Mouse (Mus musculus): ENCODE measurements around the gene Asb16. TPM values are rescaled to one million over a fixed set of nuclear protein-coding genes. Genes with fewer than 3 reads are reported as not detected.

Asb16 gene
- polyA plus RNA-seq, 1 experiment from 2014 or later: 0.05 TPM

- peak within 1 kb of the TSS; percentile 100 for H3K4me3 ChIP-seq
- peaks cover 13% of the 10 kb centered on the region for H3K36me3 ChIP-seq
- 0% methylated on average over 25 of the region's 25 CpGs for WGBS
- no peaks in the 10 kb centered on the region for H3K9me3 ChIP-seq (replicated peaks)
- H3K27me3 ChIP-seq (ENCODE audit: low read depth, poor library complexity, severe bottlenecking): 0 out of 2 replicates have a peak, but pooled peaks cover 5% of the 10 kb centered on the region
- peak; percentile 84 for DNase-seq (ENCODE audit: low spot score)
- peaks cover 38% of the 10 kb centered on the region for H3K4me1 ChIP-seq
- H3K27ac ChIP-seq (replicated peaks): peak within 1 kb of the TSS; percentile 100
Measured at GRCm38 (mm10) chr11:102319410-102319792, 50.9 kb downstream of the Asb16 start, which contains the start of gene Ubtf. Gene Ubtf (minus strand): TSS chr11:102319742.

DNA sequence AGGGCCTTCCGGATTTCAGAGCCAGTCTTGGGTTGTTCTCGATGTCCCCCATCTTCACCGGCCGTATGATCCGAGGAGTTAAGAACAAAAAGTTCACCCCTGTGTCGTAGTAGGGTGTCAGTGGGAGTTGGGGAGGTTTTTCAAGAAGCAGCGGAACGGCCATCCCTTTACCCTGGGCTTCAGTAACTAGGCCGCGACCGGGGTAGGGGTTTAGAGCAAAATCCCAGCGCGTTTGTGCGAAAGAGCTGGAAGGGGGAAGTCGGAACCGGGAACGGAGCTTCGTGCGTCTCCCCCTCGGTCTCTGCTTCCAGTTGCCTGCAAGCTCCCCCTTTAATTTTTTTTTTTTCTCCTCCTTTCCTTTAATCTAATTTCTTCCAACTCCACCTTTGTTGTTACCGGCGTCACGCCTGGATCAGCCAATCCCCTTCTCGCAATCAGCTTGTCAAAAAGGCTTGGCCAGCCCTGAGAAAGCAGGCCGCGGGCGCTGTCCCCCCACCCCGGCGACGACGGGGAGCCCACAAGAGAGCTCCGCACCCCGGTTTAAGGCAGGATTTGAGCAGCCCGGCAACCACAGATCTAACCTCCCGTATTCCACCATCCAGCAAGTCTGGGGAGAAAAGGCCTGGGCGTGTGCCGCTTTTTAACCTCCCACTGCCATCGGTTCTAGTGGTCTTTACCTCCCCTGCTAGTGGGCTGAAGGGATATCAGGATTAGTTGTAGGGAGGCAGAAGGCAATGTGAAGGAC lies 51.6 kb downstream of the Asb16 start:
- peaks cover 5% of the 10 kb centered on the region for H3K36me3 ChIP-seq
- peak; percentile 82 for DNase-seq (ENCODE audit: low spot score)
- H3K4me1 ChIP-seq: peaks cover 35% of the 10 kb centered on the region
- peak overlapping the region; percentile 100 for H3K27ac ChIP-seq (replicated peaks)
- H3K27me3 ChIP-seq (ENCODE audit: low read depth, poor library complexity, severe bottlenecking): 0 out of 2 replicates have a peak, but pooled peaks cover 5% of the 10 kb centered on the region
- H3K4me3 ChIP-seq: peak overlapping the region; percentile 100
- under 1% methylated on average over 38 of the region's 38 CpGs for WGBS
- no peaks in the 10 kb centered on the region for H3K9me3 ChIP-seq (replicated peaks)

- Histone ChIP-seq H3K9me3 (replicated peaks) (no peaks in the 10 kb centered on the region), H3K27me3 (ENCODE audit: low read depth, poor library complexity, severe bottlenecking) (0 out of 2 replicates have a peak, but pooled peaks cover 5% of the 10 kb centered on the region), H3K4me3 (peak overlapping the region; percentile 100), H3K27ac (replicated peaks) (peak overlapping the region; percentile 100), H3K4me1 (peaks cover 29% of the 10 kb centered on the region), H3K36me3 (peaks cover under 1% of the 10 kb centered on the region; the same call in 1 of the 2 replicates)
- WGBS: 29% methylated on average over 10 of the region's 10 CpGs
- no peak for DNase-seq (ENCODE audit: low spot score)
Measured at GRCm38 (mm10) chr11:102320686-102321005, 52.1 kb downstream of the Asb16 start.

DNA sequence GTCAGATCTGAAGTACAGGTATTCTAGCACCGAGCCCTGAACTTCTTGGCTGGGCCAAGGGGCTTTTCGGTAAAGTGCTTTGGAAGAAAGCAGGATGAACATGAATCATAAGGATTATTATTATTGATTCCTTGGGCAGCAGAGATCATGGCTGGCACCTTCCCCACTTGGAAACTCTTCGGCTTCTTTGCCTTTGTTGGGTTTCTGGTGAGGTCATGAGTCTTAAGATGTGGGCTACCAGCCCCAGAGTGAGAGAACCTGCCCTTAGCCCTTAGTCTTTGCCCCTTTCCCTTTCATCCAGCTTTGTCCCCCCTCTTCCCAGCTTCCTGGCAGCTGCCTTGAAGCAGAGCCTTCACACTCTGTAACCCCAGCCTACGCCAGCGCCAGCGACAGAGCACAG lies 53.4 kb downstream of the Asb16 start:
- 0 out of 2 replicates have a peak, but pooled peaks cover 5% of the 10 kb centered on the region for H3K27me3 ChIP-seq (ENCODE audit: low read depth, poor library complexity, severe bottlenecking)
- H3K4me3 ChIP-seq: no peak overlapping the region
- peaks cover 17% of the 10 kb centered on the region for H3K4me1 ChIP-seq
- H3K27ac ChIP-seq (replicated peaks): no peak overlapping the region
- H3K36me3 ChIP-seq: no peaks in the 10 kb centered on the region
- DNase-seq (ENCODE audit: low spot score): no peak
- 78% methylated on average over 6 of the region's 6 CpGs for WGBS
- H3K9me3 ChIP-seq (replicated peaks): no peaks in the 10 kb centered on the region

DNA sequence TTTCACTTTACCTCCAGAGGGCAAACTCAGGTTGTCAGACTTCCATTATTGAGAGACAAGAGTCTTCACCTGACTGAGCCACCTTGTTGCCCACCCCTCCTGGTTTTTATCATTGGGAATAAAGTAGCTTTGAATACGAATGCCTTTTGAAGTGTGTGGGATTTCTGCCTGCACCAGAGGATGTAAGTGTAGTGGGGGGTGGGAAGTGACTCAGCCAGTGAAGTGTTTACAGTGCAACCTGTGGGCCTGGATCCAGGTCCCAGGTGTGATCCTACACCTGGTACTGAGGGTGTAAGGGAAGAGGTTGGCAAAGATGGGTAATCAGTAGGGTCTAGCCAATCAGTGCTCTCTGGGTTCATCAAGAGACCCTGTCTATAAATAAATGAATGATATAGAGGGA lies 55.0 kb downstream of the Asb16 start:
- Histone ChIP-seq H3K4me3 (no peak overlapping the region), H3K27ac (replicated peaks) (no peak overlapping the region), H3K36me3 (no peaks in the 10 kb centered on the region), H3K4me1 (peaks cover 17% of the 10 kb centered on the region), H3K27me3 (ENCODE audit: low read depth, poor library complexity, severe bottlenecking) (0 out of 2 replicates have a peak, but pooled peaks cover 5% of the 10 kb centered on the region), H3K9me3 (replicated peaks) (no peaks in the 10 kb centered on the region)
- 84% methylated on average over 1 of the region's 1 CpGs for WGBS
- DNase-seq (ENCODE audit: low spot score): no peak

- no peak overlapping the region for H3K27ac ChIP-seq (replicated peaks)
- H3K27me3 ChIP-seq (ENCODE audit: low read depth, poor library complexity, severe bottlenecking): no peaks in the 10 kb centered on the region
- no peak overlapping the region for H3K4me3 ChIP-seq
- H3K9me3 ChIP-seq (replicated peaks): no peaks in the 10 kb centered on the region
- no peaks in the 10 kb centered on the region for H3K36me3 ChIP-seq
- WGBS: 74% methylated on average over 5 of the region's 5 CpGs
- H3K4me1 ChIP-seq: no peaks in the 10 kb centered on the region
- DNase-seq (ENCODE audit: low spot score): no peak
Measured at GRCm38 (mm10) chr11:102327250-102327649, 58.7 kb downstream of the Asb16 start.

GRCm38 (mm10) chr11:102327839-102328238 lies 59.3 kb downstream of the Asb16 start:
- H3K4me3 ChIP-seq: no peak overlapping the region
- no peaks in the 10 kb centered on the region for H3K4me1 ChIP-seq
- H3K36me3 ChIP-seq: no peaks in the 10 kb centered on the region
- no peaks in the 10 kb centered on the region for H3K27me3 ChIP-seq (ENCODE audit: low read depth, poor library complexity, severe bottlenecking)
- WGBS: 83% methylated on average over 7 of the region's 7 CpGs
- DNase-seq (ENCODE audit: low spot score): no peak
- H3K9me3 ChIP-seq (replicated peaks): no peaks in the 10 kb centered on the region
- no peak overlapping the region for H3K27ac ChIP-seq (replicated peaks)

Small RNA genes lying within 50 kb of the gene (microRNA-seq; reads per million reads assigned to microRNA genes)
- 1.5 reads per million for gene Mir8101

Other genes with a start within 250 kb of the Asb16 start
- gene Mpp3, start 240.3 kb upstream of the Asb16 start, polyA plus RNA-seq (2016; fragmentation: Nextera tagmentation; extraction: Ambion mirVana): 13.3 and 16.9 TPM in 2 replicates
- gene Cd300lg, start 227.2 kb upstream of the Asb16 start, polyA plus RNA-seq (2016; fragmentation: Nextera tagmentation; extraction: Ambion mirVana): 0.20 and 0.25 TPM in 2 replicates
- 15.5 and 18.7 TPM in 2 replicates for gene Mpp2, start 180.2 kb upstream of the Asb16 start, polyA plus RNA-seq (2016; fragmentation: Nextera tagmentation; extraction: Ambion mirVana)
- not detected in 2 replicates for gene Ppy, start 167.4 kb upstream of the Asb16 start, polyA plus RNA-seq (2016; fragmentation: Nextera tagmentation; extraction: Ambion mirVana)
- gene Pyy, start 160.9 kb upstream of the Asb16 start, polyA plus RNA-seq (2016; fragmentation: Nextera tagmentation; extraction: Ambion mirVana): not detected in 2 replicates
- gene Nags, start 123.2 kb upstream of the Asb16 start, polyA plus RNA-seq (2016; fragmentation: Nextera tagmentation; extraction: Ambion mirVana): 0.10 TPM in 1 of 2 replicates, not detected in the other
- gene Tmem101, start 112.3 kb upstream of the Asb16 start, polyA plus RNA-seq (2016; fragmentation: Nextera tagmentation; extraction: Ambion mirVana): 40.4 and 42.3 TPM in 2 replicates
- 141 and 144 TPM in 2 replicates for gene Lsm12, start 83.4 kb upstream of the Asb16 start, polyA plus RNA-seq (2016; fragmentation: Nextera tagmentation; extraction: Ambion mirVana)
- 39.1 and 41.5 TPM in 2 replicates for gene G6pc3, start 79.1 kb upstream of the Asb16 start, polyA plus RNA-seq (2016; fragmentation: Nextera tagmentation; extraction: Ambion mirVana)
- gene Hdac5, start 38.6 kb upstream of the Asb16 start, polyA plus RNA-seq (2016; fragmentation: Nextera tagmentation; extraction: Ambion mirVana): 57.3 and 68.9 TPM in 2 replicates
- 25.8 and 27.3 TPM in 2 replicates for gene BC030867, start 19.9 kb upstream of the Asb16 start, polyA plus RNA-seq (2016; fragmentation: Nextera tagmentation; extraction: Ambion mirVana)
- gene Tmub2, start 16.2 kb downstream of the Asb16 start, polyA plus RNA-seq (2016; fragmentation: Nextera tagmentation; extraction: Ambion mirVana): 51.3 and 60.5 TPM in 2 replicates
- 13.9 and 16.5 TPM in 2 replicates for gene Atxn7l3, start 27.9 kb downstream of the Asb16 start, polyA plus RNA-seq (2016; fragmentation: Nextera tagmentation; extraction: Ambion mirVana)
- 89.6 and 90.3 TPM in 2 replicates for gene Ubtf, start 51.0 kb downstream of the Asb16 start, polyA plus RNA-seq (2016; fragmentation: Nextera tagmentation; extraction: Ambion mirVana)
- gene Slc4a1, start 97.5 kb downstream of the Asb16 start, polyA plus RNA-seq (2016; fragmentation: Nextera tagmentation; extraction: Ambion mirVana): 33.8 and 33.9 TPM in 2 replicates
- 21.5 and 40.7 TPM in 2 replicates for gene Rundc3a, start 124.7 kb downstream of the Asb16 start, polyA plus RNA-seq (2016; fragmentation: Nextera tagmentation; extraction: Ambion mirVana)
- 234 and 249 TPM in 2 replicates for gene Slc25a39, start 139.2 kb downstream of the Asb16 start, polyA plus RNA-seq (2016; fragmentation: Nextera tagmentation; extraction: Ambion mirVana)
- gene Grn, start 161.6 kb downstream of the Asb16 start, polyA plus RNA-seq (2016; fragmentation: Nextera tagmentation; extraction: Ambion mirVana): 63.5 and 77.1 TPM in 2 replicates
- gene Fam171a2, start 178.9 kb downstream of the Asb16 start, polyA plus RNA-seq (2016; fragmentation: Nextera tagmentation; extraction: Ambion mirVana): 3.0 and 4.0 TPM in 2 replicates
- gene Itga2b, start 201.4 kb downstream of the Asb16 start, polyA plus RNA-seq (2016; fragmentation: Nextera tagmentation; extraction: Ambion mirVana): 5.8 and 6.9 TPM in 2 replicates